Mouse (Mus musculus) fat pad, adult 2 months (tissue): ENCODE data around the gene Gpank1.
A peak's percentile ranks its signal among the peaks of the same experiment; 100 is the strongest.

ENCODE experiments used
- DNase-seq: peaks from one replicate; pipeline ENCODE4 v3.0.0-alpha.2; 2011; ENCODE audit warnings: low read depth, low spot score; ENCODE audit errors: extremely low read depth

The Gpank1 gene

DNA sequence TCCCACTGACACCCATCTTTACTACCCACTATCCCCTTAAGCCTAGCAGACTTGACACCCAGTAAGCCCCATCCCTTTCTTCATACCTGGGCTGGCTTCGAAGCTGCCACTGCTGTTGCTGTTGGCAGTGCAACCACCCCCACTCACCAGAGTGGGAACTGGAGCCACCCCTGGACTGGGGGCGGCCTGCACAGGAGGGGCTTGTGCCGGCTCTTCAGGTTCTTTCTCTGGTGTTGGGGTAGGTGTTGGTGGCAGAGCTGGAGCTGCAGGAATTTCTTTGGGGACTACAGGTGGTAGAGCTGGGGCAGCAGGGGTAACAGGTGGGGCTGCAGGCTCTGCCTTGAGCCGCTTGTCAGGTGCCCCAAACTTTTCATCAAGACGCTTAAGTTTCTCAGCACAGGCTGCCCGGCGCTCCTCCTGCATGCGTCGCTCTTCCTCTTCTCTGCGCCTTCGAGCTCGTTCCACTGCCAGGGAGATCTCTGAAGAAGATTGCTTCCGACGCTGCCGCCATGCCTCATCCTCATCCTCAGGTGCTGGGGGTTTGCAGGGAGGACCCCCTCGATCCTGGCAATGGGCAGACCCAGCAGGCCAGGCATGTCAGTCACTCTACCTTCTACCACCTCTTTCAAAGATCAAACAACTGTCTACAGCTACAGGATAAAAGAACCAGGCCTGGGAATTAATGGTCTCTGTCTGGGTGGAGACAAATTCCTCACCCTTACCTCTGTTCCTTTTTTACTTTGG is 37.8 kb downstream of the Gpank1 start:
- no peak for DNase-seq

DNA sequence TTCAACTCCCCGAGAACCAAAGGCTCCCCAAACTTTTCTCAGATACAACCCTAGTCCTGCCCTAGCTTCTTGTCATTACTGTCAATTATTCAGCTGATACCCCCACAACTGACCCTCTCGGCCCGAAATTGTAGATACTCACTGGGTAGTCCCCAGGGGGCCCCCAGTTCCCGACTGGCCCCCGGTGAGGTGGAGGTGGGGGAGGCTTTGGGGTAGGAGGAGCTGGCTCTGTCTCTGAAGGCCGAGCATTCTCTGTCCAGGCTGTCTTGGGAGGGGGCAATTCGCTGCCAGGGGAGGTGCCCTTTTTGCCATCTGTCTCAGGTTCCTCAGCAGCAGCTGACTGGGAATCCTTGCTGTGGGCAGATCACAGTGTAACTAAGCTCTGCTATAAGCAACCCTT is 38.4 kb downstream of the Gpank1 start:
- no peak for DNase-seq

DNA sequence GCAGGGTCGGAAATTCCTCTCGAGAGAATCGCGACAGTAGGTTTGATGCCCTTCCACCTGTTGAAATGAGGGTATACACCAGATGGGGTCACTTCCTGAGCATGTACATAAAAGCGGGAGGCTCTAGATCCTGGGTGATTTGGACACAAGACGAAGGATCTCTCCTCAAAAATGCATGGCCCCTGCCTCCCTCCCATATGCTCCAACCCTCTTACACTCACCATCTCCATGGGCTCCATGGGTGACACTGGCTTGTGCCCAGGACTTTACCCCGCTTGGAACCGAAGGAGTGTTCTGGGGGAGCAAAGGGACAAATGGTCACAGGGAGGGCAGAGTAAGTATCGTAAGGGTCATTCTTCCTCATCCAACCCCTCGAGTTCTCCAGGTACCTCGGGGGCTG is 40.2 kb downstream of the Gpank1 start:
- DNase-seq, result no peak

DNA sequence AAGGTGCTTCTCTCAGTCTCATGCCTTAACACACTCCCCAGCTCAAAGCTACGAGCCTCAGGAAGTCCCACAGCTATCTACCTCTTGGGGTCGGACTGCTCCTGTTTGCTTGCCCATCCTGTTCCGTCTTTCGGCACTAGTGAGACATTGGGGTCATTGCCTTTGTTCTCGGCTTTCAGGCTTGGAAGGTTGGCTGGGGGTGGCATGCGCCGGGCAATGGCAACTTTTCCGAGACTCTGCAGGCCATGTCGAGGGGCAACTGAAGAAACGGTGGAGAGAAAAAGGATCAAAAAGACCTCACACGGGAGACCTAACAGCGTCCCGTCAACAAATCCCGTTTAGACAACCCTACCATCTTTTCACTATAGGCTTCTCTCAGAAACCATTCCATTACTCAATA is 40.9 kb downstream of the Gpank1 start:
- no peak for DNase-seq

DNA sequence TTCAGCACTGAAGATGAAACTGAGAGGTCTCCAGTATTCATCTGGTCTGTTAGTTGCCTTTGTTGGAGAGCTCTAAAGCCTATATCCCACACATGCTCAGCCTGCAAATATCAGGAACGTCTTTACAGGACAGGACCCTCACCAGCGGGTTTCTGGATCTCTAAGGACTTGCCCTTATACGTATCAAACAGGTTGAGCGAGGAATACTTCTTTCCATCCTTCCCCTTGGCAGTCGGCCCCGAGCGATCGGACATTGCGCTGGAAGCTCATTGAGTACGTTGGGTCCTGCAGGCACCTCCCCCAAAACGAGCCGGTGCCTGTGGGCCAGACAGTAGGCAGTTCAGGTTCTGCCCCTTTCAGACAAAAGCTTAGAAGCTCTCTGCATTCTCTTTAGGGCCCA is 41.5 kb downstream of the Gpank1 start:
- no peak for DNase-seq

DNA sequence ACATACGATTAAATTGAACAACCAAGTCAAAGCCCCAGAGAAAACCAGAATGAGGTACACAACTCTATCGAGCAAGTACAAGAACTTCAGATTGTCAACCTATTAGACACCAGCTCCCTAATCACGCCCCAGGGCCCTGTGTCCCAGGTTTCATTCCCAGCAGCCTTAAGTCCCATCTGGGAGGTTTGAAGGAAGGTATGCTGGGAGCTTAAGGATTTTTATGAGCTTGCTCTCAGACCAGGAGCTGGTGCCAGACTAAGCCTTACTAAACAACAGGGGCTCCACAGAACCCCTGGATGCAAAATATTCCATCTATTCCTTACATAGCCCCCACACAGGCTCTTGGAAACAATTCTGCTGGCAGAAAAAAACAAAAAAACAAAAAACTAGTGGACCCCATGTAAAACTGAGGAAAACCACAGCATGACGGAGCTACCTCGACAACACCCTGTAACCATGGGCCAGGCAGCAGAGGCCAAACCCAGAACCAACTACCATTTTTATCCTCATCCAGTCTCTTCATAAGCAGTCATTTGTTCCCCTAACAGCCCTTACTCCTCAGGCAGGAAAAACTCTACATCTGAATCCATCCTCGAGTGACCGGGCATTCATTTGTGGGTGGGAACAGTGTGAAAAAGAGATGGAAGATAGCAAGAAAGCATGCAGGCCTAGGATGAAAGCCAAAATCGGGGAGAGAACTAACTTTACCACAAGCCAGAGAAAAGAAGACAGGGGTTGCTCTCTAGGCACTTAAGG is 42.2 kb downstream of the Gpank1 start:
- no peak for DNase-seq

DNA sequence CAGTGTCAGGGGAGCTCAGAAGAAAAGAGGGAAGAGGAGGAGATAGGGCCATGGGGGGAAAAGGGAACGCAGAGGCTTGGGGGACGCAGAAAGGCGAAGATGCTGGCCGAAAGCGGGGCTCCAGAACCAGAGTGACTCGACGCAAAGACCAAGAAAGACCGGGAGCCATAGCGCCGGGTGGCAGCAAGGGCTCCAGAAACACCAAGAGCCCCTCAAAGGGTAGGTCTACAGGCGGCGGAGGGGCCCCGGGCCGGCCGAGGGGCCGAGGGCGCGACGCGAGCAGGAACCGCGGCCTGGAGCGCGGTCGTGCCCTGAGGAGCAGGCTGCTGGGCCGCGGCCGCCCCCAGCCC is 42.9 kb downstream of the Gpank1 start:
- no peak for DNase-seq

DNA sequence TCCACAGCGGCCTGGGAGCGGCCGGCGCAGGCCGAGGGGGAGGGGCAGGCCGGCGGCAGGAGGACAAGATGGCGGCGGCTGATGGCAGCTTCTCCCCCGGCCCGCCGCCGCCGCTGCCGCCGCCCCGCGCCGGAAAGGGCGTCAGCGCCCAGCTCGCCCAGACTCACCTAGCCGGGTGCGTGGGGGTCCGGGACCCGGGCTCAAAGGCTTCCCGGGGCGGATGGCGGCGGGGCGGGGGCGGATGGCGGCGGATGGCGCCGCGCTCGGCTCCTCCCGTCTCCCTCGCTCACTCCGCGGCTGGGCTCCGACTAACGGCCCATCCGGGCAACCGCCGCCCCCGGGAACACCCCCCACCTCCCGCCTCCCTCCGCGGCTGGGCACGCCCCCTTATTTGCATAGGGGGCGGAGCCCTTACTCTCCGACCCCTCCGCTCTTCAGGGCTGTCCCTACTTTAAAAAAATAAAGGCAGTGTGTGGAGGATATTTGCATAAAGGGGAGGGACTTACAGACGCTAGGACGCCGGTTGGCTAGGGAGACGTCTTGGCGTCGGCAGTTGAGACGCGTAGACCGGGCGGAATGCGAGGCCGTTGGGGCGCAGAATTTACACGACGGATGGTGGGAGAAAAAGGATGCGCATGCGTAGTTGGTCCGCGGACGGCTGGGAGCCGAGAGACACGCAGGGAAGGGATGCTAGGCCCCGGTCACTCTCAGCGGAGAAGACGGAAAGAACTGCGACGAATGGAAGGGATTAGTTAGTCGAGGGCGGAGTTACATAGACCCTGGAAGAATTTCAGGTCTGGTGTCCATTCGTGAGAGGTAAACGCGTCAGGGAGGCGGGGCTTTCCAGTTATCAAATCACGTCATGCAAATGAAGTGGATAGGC is 43.6 kb downstream of the Gpank1 start, which contains the start of gene Prrc2a:
TSS of gene Prrc2a (minus strand) at position 330 of the 883 bp plus-strand sequence.
- peak; percentile 96 for DNase-seq

DNA sequence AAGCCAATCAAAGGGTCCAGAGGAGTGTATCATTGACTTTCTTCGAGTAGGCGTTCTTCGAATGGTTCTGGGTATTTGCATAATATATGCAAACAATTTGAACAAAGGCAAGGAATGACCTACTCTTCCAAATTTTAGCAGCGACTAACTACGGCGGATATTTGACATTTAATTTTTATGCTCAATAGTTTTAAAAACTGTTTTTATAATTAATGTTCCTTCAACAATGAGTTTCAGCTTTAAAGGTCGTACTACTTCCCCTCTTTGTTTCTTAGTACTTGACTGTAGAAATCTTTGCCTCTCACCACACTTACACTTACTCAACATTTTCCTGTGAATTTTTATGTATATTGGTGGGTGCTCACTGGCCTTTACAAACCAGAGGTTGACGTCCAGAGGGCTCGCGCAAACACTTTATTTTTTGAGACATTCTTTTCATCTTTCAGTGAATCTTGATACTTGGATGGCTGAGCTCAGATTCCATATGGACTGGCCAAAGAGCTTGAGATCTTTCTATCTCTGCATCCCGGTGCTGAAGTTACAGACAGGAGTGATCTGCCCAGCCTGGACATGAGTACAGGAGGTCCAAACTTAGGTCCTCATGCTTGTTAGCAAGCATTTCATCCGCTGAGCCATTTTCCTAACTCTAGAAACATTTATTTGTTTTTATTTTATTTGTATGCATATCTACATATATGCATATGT is 44.3 kb downstream of the Gpank1 start:
- DNase-seq, result no peak

DNA sequence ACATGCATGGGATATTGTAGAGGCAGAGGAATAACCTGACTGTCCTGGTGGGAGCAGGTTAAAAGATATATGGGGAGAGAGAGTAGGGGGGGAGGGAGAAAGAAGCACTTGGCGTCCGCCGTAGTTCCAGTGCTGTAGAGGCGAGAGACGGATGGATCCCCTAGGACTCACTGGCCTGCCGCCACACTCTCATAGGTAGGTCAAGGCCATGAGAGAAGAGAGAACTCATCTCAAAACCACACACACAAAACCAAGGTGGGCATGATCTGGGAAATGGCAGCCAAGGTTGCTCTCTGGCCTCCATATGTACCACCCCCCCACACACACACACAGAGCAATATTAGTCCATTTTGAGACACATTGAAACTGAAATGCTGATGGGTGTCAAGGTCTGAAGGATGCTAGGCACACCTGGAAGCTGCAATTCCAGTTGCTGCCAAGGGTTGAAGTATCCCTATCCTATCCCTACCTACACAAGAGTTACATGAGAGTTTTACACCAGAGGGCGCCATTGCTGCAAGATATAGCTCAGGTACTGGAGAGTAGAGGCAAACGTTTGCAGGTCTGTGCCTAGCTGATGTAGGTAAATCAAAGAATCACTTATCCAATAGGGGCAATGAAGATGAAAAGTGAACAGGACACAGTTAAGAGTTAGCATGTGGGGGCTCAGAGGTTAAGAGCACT is 45.2 kb downstream of the Gpank1 start:
- DNase-seq, result no peak

DNA sequence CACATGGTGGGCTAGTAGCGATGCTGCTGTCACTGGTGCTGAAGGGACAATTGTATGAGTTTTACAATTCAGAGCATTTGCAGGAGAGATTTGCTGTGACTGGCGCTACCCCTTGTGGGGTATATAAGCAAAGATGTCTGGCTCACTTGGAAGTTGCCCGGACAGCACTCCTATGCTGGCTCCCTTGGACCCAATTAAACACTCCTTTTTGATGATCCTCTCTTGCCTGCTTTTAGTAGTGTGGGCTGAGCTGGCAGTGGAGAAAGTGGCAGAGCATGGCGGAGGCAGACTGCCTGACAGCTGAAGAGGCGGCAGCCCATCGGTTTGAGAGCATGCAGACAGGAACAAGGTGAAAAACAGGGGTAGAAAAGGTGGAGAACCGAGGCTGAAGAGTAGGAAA is 46.5 kb downstream of the Gpank1 start:
- no peak for DNase-seq

DNA sequence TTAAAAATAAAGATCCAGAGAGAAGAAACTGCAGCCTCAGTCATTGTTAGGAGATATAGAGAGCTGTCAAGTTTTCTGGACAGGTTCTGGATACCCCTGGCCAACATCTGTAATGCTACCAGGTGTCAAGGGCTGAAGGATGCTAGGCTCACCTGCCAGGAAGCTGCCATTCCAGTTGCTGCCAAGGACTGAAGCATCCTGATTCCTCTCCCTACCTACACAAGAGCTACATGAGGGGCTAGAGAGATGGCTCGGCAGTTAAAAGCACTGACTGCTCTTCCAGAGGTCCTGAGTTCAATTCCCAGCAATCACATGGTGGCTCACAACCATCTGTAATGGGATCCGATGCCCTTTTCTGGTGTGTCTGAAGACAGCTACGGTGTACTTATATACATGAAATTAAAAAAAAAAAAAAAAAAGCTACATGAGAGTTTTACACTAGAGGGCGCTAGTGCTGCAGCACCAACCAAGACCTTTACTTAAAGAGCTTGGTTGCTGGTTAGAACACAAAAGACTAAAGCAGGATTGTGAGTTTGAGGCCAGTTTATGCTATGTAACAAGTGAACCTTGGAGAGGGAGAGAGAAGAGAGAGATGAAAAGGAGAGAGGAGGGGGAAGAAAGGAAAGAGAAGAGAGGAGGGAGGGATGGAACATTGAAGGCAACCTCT is 47.4 kb downstream of the Gpank1 start:
- no peak for DNase-seq

DNA sequence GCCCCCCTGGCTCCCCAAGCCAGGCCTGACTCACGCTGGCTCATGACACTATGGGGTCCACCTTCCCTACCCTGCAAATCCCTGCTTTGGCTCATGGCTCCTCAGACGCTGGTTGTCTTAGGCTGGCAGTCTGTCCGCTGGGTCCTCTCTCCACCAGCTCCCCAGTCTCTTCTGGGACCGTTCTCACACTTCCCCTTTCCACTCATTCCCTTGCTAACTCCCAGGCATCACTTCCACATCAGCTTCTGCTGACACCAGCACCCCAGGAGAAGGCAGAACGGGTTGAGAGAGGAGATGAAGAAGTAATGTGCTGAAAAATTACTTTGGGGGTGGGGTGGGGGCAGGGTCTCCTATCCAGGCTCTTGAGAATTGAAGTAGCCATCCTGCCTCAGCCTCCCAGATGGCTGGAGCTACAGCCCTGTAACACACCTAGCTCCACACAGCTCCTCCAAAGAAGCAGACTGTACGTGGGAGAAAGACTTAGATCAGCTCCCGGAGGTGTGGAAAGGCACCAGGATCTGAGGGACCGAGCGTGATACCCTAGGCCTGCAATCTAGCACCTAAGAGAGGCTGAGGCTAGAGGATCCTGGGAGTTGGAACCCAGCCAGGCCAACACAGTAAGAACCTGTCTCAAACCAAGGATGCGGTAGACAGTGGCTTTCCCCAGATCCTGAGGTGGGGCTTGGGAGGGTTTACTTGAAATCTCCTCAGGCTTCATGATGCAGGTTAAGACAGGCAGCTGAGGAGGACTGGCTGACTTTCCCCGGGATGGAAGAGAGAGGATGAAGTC is 51.4 kb downstream of the Gpank1 start:
- DNase-seq, result no peak

DNA sequence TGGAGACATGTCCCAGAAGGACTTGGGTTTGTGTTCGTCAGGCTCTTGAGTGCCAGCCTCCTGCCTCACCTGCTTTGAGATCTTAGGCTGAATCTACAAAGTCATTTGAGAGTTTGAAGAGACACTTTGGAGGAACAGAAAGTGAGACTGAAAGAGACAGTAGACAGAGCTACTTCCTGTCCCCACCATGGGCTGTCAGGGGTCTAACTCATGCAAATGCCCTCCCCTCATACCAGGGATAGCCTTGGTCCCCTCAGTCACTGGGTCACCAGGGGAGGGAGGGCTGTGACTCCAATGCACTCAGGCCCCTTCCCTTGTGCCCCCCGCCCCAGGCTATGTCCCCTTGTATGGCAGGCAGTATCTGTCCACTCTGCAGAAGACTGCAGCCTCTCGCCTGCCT is 52.1 kb downstream of the Gpank1 start:
- DNase-seq, result no peak
